Comparison of ENCODE assay signal across 8 mouse cellular contexts in the genomic region with DNA sequence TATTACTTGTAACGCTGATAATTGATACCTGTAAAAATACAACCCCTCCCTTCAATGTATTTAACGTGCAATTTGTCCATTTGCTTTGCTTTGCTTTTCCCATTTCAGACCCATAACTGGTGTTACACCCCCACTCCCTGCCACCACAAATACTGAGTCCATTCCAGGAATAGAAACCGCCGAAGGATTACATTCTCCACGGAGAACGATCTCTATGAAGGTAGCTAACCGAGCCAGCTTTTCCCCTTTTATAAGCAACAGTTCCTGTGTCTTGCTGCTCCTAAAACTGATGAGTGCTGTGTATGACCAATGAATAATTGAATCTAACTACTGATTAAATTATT.
DNase-seq lines count a peak whose midpoint lies in the region; ATAC-seq and TF ChIP-seq lines count a peak whose summit lies in the region.

No protein-coding gene starts in this region.

- H3K27me3 ChIP-seq in limb, embryonic 14.5 days (ENCODE audit: control insufficient read depth, insufficient read depth, low read length), result no peaks in the 10 kb centered on the region

- peak; percentile 28; the same call in 1 of the 2 replicates for ATAC-seq in limb, embryonic 14.5 days (ENCODE audit: low FRiP score, low read depth)

- no peak overlapping the region for H3K9ac ChIP-seq in limb, embryonic 14.5 days (ENCODE audit: low read depth, low read length, severe bottlenecking)

- intact Hi-C loops in gastrocnemius, adult 2 months (cut with DNase I), result no loop called here
- intact Hi-C loops in gastrocnemius, postnatal 36 days (cut with DNase I), result no loop called here

- H3K4me2 ChIP-seq in limb, embryonic 14.5 days (replicated peaks; ENCODE audit: low read depth, low read length, severe bottlenecking), result peak overlapping the region; percentile 36

- H3K36me3 ChIP-seq in limb, embryonic 14.5 days (ENCODE audit: control insufficient read depth, insufficient read depth, low read length), result no peaks in the 10 kb centered on the region

- peak overlapping the region; percentile 57 for H3K4me3 ChIP-seq in gastrocnemius, adult 2 months
- no peak overlapping the region for H3K4me3 ChIP-seq in limb, embryonic 14.5 days (replicated peaks; ENCODE audit: low read length)

- peak overlapping the region; percentile 48; the same call in 1 of the 2 replicates for H3K27ac ChIP-seq in gastrocnemius, adult 2 months
- H3K27ac ChIP-seq in limb, embryonic 14.5 days (replicated peaks; ENCODE audit: low read depth, low read length), result peak overlapping the region; percentile 82

- H3K4me1 ChIP-seq in limb, embryonic 14.5 days (ENCODE audit: control insufficient read depth, insufficient read depth, low read length), result peaks cover 40% of the 10 kb centered on the region

- TF ChIP-seq POLR2A in limb, embryonic 14.5 days (IDR thresholded peaks at IDR 0.05; ENCODE audit: borderline replicate concordance, extremely low read depth, insufficient read depth, insufficient read length), result no peak

- TF ChIP-seq CTCF in gastrocnemius, adult 2 months (IDR thresholded peaks at IDR 0.05), result no peak

- 4% methylated on average over 7 of the region's 7 CpGs for WGBS in limb, embryonic 14.5 days

- no peak for DNase-seq in gastrocnemius, adult 2 months
- DNase-seq in gastrocnemius, postnatal 36 days, result no peak
- DNase-seq in right cerebral cortex, adult 18-20 months, result peak; percentile 25
- DNase-seq in right cerebral cortex, postnatal 14 days, result no peak
- peak; percentile 53 for DNase-seq in limb, embryonic 14.5 days (ENCODE audit: low spot score)
- DNase-seq in thymus, postnatal 14 days, result no peak
- DNase-seq in thymus, postnatal 0 days (ENCODE audit: low spot score), result no peak
- no peak for DNase-seq in adrenal gland, adult 18-20 months (ENCODE audit: low spot score in 2 of 2)

- no peaks in the 10 kb centered on the region for H3K9me3 ChIP-seq in limb, embryonic 14.5 days (ENCODE audit: control insufficient read depth, low read length)

Comparison
In these comparisons a context has a peak if more than half of its experiments do, and no peak if none do; other contexts are left out.
1. DNase-seq: peak in right cerebral cortex, adult 18-20 months (single experiment) and limb, embryonic 14.5 days (single experiment); none in gastrocnemius, adult 2 months (single experiment), gastrocnemius, postnatal 36 days (0 of 2), right cerebral cortex, postnatal 14 days (single experiment), thymus, postnatal 14 days (single experiment), thymus, postnatal 0 days (single experiment) and adrenal gland, adult 18-20 months (0 of 2).